Mouse (Mus musculus) spleen, adult 18-20 months (tissue): Measurements from ENCODE around the gene Ferd3l.

Experiments used
- DNase-seq, 2 experiments: peaks; one replicate each; pipeline ENCODE4 v3.0.0; 2022; ENCODE audit warnings: mixed read lengths in 2 of 2

Ferd3l gene

DNA sequence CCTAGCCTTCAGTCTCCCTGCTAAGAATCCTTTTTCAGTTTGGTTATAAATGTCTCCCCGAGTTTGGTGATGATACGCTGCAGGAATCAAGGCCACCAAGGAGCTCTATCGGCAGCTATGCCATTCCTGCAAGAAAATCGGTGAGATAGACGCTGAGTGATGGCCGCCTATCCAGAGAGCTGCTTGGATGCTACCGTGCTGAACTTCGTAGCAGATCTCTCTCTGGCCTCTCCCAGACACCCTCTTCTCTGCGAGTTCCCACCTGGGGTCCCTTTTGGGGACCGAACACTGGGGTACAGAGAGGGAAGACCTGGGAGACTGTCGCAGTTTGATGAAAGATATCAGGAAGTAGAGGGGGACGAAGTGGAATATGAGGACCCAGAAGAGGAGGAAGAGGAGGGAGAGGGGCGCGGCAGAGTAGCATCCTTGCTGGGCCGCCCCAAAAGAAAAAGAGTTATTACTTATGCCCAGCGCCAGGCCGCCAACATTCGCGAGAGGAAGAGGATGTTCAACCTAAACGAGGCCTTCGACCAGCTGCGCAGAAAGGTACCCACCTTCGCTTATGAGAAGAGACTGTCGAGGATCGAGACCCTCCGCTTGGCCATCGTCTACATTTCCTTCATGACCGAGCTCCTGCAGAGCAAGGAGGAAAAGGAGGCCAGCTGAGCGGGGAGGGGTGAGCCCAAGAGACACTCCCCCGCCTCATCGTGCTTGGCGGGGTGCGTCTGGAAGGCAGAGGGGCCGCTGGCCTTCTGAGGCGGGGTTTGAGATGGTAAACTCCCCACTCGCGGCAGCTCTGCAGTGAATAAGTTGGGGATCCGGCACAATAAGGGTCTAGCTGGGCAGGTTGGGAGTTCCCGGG lies at the start of gene Ferd3l:
Ferd3l (plus strand) TSS at position 95 of the 862 bp plus-strand sequence.
- DNase-seq = no peak

DNA sequence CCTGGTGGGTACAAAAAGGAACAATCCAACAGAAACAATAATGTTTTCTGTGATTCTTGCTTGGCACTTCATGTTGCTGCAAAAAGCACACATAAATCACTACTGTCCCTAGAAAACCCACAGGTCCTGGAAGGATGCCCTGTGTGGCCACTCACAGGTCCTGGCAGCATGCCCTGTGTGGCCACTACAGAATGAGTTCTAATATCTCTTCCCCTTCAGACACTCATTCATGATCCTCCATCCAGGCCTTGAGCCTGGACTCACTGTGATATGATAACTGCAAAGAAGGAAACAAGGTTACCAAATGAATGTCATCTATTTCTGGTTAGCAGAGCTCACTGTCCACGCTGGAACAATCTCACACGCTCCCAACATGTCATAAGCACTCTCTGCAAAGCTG lies 34.3 kb upstream of the Ferd3l start:
- DNase-seq = no peak

DNA sequence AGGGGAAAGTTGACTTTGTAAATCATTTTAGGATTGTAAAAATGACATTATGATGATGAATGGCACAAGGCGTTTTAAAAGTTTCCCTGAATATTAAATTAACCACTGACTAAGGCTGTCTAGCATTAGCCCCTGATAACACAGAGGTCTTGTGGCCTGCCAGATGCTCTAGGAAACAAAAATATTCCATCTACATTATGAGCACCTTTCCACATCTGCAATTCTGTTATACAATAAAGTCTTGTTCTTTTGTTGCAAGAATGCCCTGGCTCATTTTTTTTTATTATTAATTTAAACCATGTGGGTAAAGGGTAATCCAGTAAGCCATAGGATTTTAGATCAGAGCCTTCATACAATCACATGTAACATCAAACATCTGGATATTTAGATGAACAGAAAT lies 33.6 kb upstream of the Ferd3l start:
- DNase-seq = no peak

DNA sequence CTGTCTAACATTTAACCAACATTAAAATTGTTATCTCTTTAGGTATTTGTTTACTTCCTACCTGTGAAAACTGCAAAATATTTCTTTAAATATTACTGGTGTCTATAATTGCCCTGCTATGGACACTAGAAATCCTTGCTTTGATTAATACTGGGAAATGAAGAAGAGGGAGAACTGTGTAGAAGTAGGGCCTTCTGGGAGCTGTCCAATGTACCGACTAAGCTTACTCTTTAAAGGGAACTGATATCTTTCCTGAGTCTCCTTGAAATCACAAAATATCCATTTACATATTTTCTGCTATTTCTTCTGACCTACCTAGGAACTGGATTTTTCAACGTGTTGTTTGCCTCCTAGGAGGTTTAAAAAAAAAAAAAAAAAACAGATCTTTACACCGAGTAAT lies 1.5 kb upstream of the Ferd3l start:
- no peak for DNase-seq

DNA sequence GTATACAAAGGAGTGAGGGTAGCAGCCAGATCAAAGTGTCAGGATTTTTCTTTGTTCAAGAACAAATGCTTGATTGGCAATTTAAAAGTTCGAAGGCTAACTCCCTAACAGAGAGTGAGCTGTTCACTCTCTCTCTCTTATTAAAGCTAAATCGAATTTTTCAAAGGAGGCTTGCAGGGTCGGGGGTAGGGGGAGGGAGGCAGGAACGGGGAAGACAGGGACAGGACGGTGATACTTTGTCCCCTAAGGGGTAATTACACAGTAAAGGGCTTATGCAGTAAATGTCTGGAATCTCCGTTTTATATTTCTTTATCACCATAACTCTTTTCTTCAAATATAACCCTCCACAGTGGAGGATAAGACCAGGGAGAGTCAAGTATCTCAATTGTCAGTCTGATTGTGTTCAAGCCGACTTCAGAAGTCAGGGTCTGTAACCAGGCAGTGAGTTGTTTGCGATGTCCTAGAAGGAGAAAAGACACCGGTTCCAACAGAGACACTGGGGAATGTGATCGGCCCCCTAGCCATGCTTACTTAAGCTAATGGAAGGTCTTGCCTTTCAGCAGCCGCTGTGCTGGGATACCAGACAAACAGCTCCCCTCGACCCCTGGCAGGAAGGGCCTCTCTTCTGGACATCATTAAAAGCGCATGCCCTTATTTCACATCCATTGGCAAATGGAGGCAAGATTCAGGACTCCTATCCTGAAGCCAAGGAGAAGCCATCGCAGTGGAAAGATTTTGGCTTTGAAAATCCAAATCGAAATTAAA lies 709 bp upstream of the Ferd3l start:
- no peak for DNase-seq

DNA sequence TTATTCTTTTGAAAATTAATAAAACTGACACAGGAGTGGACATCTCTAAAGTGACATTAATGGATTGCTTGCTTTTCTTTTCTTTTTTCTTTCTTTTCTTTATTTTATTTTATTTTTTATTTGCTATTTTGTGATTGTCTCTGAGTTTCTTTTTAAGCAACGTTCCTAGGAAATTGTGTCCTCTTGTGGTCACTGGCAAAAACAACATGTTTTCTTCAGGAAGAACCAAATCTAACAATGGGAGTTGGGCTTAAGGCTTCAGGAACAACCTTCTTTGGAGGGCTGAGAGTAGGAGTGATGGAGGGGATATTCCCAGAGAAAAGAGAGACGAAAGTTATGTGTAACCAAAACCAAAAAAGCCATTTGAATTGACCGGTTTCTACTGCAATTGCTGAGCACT lies 24.6 kb downstream of the Ferd3l start:
- DNase-seq = no peak

DNA sequence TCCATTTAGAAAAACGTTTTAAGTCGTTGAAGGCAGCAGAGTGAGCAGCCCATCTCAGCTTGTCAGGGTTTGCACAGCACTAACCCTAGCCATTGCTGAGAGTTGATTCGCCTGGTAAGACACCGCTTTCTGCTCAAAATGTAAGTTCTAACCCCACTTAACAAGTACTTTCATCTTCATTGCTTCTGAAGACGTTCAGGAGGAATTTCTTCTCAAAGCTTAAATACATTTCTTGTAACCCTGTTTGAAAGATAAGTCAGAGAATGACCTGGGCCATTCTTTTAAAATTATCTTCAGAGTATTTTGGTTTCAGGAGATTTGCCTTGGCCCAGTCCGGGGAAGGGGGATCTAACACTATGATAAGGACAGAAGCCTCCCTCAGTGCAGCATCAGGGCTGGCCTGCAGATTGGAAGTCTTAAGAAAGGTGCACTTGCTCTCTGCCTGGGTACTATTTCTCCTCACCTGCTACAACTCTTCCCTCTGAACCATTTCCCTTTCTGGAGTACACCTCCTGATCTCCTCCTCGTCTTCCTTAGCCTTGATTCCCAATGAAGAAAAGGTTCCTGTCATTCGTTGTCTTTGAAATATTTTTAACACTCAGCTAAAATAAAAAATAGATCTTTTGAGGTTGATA lies 26.8 kb downstream of the Ferd3l start:
- DNase-seq = no peak

DNA sequence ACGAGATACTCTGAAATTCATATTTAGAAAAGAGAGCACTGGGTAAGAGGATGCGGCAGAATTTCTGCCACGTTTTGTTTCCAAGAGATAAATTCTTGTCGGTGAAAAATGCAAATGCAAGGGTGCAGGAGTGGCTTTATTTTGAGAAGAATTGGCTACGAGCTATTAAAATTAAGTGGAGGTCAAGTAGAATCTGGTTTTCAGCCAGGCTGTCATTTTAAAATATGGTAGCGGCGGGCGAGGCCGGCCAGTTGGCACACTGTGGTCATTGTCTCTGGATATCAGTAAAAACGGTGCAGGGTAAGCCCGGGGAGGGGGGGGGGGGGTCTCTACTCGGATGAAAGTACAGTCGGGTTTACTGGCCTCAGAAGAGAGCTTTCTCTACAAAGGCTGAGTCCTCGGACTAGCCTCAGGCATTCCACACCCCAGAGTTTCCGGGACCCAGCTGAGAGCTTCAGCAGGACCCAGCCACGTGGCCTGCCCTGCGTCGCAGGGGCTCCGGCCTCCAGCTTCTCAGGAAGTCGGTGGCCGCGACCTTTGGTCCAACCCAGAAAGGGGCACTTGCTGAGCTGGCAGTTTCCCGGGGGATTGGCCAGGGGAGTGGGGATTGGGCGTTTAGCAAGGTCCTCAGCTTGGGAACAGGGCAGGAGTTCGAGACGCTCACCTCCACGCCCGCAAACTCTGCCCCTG lies 27.5 kb downstream of the Ferd3l start:
- no peak for DNase-seq

DNA sequence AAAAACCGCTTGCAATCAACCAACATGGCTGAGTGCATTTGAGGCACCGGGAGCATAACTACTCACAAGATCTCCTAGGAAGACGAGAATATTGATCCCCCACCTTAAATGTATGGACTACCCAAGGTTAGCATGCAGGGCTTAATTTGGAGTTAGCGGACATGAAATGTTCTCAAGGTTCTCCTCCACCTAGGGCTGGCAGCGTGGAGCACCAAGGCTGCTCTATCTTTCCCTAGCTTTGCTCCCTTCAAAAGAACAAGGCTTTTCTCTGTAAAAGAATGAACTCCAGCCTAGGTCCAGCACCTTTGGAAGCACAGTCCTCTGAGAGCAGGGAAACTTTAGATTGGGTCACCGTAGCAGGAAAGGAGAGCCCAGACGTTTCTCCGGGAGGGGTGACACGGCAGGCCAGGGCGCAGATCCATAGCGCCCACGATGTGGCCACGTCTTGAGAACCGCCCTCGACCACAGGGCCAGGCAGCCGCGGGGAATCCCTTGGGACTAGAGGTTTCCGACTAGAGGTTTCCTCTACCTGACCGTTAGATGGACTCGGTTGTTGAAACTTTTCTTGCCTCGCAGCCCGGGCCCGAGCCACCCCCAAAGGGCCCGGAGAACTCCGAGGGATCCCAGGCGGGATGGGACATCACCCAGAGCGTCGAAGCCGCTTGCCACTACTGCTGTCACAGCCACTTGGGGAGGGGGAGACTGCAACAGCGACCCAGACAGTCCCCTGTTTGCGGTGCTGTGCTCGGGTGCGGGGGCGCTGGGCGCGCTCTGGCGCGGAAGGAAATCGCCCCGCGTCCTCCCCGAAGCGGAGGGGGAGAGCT lies 28.6 kb downstream of the Ferd3l start:
- DNase-seq = no peak

DNA sequence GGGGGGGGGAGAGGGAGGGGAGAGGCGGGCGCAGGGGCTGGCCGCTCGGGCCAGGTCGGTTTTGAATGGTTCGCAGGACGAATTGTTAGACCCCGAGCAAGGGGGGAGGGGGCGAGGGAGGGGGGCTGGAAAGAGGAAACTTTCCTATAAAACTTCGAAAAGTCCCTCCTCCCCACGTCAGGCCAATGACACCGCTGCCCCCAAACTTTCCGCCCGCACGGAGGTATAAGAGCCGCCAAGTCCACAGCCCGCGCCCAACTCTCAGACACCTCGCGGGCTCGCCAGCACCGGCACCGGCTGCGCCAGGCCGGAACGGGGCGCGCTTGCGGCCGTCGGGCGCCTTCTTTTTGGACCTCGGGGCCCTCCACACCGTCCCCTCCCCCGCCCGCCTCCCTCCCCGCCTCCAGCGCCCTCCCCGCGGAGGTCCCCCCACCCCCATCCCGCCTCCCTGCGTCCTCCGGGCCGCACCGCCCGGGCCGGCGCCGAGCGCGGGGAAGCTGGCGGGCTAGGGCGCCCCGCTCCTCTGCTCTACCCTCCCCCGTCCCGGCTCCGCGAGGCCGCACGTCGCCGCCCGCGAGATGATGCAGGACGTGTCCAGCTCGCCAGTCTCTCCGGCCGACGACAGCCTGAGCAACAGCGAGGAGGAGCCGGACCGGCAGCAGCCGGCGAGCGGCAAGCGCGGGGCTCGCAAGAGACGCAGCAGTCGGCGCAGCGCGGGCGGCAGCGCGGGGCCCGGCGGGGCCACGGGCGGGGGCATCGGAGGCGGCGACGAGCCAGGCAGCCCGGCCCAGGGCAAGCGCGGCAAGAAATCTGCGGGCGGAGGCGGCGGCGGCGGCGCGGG lies 29.4 kb downstream of the Ferd3l start, which contains the start of gene Twist1:
Twist1 (plus strand) TSS at position 272 of the 841 bp plus-strand sequence.
- no peak for DNase-seq

DNA sequence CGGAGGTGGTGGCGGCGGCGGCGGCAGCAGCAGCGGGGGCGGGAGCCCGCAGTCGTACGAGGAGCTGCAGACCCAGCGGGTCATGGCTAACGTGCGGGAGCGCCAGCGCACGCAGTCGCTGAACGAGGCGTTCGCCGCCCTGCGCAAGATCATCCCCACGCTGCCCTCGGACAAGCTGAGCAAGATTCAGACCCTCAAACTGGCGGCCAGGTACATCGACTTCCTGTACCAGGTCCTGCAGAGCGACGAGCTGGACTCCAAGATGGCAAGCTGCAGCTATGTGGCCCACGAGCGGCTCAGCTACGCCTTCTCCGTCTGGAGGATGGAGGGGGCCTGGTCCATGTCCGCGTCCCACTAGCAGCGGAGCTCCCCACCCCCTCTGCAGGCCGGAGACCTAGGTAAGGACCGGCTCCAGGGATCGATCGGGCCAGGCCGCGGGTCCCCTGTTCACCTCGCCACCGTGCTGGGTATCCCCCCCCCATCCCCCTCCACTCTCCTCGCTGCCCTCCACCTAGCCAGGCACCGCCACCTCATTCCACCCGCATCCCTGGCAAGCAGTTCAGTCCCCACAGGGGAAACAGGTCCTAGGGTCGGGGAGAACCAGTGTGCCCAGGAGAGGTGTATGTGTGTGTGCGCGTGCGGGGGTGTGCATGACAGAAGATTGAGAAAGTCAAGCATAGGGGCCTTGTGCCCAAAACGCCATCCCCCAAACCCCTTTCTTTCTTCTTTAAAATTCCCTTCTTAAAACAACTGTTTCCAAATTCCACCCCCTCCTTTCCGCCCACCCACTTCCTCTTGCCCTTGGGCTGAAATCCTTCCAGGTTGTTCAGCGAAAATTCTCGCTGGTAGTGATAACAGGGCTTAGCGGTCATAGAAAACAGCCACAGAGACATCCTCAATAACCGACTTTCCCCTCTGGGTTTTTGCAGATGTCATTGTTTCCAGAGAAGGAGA lies 30.3 kb downstream of the Ferd3l start:
- no peak for DNase-seq

DNA sequence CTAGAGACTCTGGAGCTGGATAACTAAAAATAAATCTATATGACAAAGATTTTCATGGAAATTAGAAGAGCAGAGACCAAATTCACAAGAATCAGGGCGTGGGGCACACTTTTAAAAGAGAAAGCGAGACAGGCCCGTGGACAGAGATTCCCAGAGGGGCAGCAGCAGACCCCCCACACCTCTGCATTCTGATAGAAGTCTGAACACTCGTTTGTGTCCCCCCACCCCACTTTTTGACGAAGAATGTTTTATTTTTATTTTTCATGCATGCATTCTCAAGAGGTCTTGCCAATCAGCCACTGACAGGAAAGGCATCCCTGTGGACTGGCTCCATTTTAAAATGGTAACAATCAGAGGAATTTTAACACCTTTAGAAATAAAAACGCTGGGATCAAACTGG lies 31.0 kb downstream of the Ferd3l start:
- DNase-seq = no peak

DNA sequence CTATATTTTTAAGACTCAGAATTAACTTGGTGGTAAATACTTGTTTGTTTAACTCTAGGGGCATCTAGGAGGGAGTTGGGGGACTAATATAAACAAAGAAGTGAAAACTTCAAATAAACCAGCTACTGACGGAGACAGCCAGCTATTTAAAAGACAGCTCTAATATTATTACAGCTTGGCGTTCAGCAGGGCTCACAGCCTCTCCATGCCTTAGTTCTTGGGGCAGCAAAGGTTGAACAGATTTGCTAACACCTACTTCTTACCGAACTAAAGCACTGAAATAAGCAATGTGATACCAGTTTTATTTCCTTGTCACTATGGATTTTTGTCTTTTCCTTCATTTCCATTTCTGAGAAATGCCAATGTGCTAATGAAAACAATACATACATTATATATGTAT lies 31.6 kb downstream of the Ferd3l start:
- DNase-seq = no peak

DNA sequence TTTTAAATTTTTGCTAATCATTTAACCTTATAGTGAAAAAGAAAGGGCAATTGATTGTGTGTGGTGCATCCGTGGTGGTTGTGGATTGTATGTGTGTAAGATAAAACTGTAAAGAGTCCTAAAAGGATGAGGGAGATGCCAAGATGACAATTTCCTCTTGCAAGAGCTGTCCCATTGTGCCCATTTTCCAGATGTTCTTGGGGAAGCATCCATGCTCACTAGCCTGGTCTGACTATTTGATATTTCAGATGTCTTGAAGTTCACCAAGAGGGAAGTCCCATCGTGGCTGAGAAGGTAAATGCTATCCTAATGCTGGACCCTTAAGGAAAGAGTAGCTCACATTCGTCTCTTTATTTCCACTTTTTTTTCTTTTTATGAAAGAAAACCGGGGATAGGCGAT lies 32.8 kb downstream of the Ferd3l start:
- no peak for DNase-seq

DNA sequence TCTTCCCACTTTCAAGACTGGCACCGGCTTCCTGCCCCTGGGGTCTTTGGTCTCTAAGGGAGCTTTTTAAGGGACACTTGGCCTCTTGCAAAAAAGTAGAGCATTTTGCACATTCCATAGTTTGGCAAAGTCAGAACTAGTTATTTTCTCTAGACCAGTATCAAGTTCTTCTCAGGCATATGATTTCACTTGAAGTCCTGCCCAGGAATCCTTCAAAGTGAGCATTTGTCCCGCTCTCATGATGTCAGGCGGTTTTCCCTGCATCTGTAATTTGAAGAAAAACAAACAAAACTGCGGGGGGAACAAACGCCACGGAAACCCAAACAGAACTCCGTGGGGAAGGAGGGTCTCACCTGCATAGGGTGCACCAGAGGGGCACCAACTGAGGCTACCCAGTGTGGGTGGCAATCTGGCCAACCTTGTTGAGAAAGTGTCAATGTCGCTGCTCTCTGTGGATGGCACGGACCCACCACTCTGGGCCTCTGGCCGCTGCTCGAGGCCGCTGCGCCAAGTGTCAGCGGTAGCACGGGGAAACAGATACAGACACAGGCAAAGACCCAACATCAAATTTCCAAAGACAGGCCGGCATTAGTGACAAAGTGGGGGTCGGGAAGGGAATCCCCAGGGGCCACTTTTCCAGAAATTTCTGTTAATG lies 34.0 kb downstream of the Ferd3l start:
- no peak for DNase-seq

DNA sequence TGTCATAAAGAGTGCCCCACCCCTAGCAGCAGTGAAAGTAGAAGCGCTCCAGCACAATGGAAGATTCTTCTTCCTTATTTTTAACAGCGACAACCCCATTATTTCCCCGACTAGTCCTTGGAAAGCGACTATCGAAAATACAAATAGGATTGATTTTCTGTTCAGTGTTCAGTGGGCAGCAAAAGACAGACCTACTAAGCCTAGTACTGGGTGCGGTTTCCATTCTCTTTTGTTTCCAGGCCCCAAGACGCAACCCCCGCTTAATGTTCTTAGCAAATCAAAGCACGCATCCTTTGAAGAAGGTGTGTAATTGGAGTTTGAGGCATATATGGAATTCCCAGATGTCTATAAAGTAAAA lies 34.5 kb downstream of the Ferd3l start:
- no peak for DNase-seq

DNA sequence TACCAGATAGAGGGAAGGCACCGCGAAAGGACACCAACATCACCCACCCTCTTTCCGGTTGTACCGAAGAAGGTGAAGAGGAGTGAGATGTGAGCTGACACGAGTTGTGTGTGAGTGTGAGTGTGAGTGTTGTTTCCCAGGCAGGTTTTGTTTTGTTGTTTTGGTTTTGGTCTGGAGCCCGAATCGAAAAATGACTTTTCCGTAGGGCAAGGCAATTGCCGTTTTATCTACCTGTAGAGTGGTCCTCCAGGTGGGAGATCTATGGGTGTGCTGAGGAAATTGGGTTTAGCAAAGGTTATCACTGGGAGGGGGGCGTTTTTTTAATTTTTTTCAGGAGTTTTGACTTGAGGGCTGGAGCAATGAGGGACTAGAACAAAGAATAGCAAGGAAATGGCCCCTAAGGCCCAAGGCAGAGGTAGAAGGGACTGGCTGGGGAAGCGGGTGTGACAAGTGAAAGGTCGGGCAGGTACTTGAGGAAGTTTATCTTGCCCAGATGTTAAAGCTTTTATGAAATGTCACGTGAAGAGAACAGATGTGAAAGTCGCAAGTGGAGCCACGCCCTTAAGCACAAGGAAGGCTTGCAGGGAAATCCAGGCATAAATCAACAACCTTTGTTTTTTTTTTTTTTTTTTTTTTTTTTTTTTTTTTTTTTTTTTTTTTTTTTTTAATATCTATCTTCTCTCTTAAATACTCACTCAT lies 35.6 kb downstream of the Ferd3l start:
- no peak for DNase-seq

DNA sequence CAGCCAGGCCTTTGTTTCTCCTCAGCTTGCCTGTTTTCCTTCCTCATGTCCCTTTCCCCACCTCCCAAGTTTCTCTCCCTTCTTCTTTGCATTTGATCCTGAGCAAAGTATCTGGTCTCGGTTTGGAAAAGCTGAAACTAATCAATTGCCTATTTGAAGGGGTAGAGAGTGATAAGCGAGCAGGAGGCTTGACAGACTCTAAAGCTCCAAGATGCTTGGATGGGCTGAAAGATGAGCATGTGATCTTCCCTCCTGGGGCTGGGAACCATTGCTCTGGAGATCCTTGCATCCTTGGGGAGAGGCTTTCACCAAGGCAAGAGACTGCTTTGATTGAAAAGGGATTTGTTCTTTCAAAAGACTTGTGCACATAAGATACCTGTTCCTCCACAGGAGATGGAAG lies 36.2 kb downstream of the Ferd3l start:
- DNase-seq = no peak
